Mouse (Mus musculus) limb, embryonic 13.5 days (tissue): ENCODE data around the gene Gm20388. TPM values are rescaled to one million over a fixed set of nuclear protein-coding genes. Genes with fewer than 3 reads are reported as not detected.
"Not testable (repeated sequence)": the region's sequence is repeated elsewhere in the genome, so short reads cannot be mapped to it uniquely, and the experiment has no call there.

Experiments
- ATAC-seq: fragments of 200-750 bp; cut with Nextera tagmentation; 2 replicates; pipeline ENCODE4 v1.8.0; 2017; ENCODE audit warnings: low read depth, moderate number of reproducible peaks, moderate TSS enrichment; ENCODE audit not compliant: low FRiP score
- H3K27ac ChIP-seq: fragments of 300-500 bp; sonication (generic); 2 replicates; pipeline ENCODE4 v1.5.1; 2015; ENCODE audit warnings: inconsistent platforms, mild to moderate bottlenecking, moderate library complexity
- H3K27me3 ChIP-seq: fragments of 300-500 bp; sonication (generic); 2 replicates; pipeline ENCODE4 v1.6.1; 2015; ENCODE audit warnings: mild to moderate bottlenecking, inconsistent platforms
- H3K36me3 ChIP-seq: fragments of 300-500 bp; sonication (generic); 2 replicates; pipeline ENCODE4 v1.6.1; 2015; ENCODE audit warnings: inconsistent platforms, mild to moderate bottlenecking, moderate library complexity
- H3K4me1 ChIP-seq: fragments of 300-500 bp; sonication (generic); 2 replicates; pipeline ENCODE4 v1.6.1; 2015; ENCODE audit warnings: inconsistent platforms
- H3K4me2 ChIP-seq: fragments of 300-500 bp; sonication (generic); replicated peaks from 2 replicates; pipeline ENCODE4 v1.6.1; 2015; ENCODE audit warnings: inconsistent platforms, mild to moderate bottlenecking, moderate library complexity
- H3K4me3 ChIP-seq: fragments of 300-500 bp; sonication (generic); 2 replicates; pipeline ENCODE4 v1.5.1; 2015; ENCODE audit warnings: moderate library complexity, mild to moderate bottlenecking, inconsistent platforms
- H3K9ac ChIP-seq: fragments of 300-500 bp; sonication (generic); 2 replicates; pipeline ENCODE4 v1.6.1; 2015; ENCODE audit warnings: mild to moderate bottlenecking, inconsistent platforms
- H3K9me3 ChIP-seq: fragments of 300-500 bp; sonication (generic); 2 replicates; pipeline ENCODE4 v1.6.1; 2016; ENCODE audit warnings: inconsistent platforms
- WGBS: fragments of 180-500 bp; shearing (Covaris S2); methylation state at CpG from one replicate; pipeline ENCODE4 v1.1.7; 2015; 5-methylcytosine and 5-hydroxymethylcytosine counted together
- polyA plus RNA-seq: library from polyadenylated mRNA; unstranded; fragments of >200 nt; fragmentation: Nextera tagmentation; extraction: Ambion mirVana; gene quantifications from 2 replicates; pipeline ENCODE4 v1.2.1, GENCODE M21; 2015

The Gm20388 gene
- polyA plus RNA-seq, 1 experiment from 2014 or later, result 7.1 TPM

GRCm38 (mm10) chr8:123990277-123991049 lies 4079.8 kb downstream of the Gm20388 start:
- no peaks in the 10 kb centered on the region for H3K4me1 ChIP-seq
- no peak overlapping the region for H3K9ac ChIP-seq
- no peak overlapping the region for H3K4me2 ChIP-seq
- ATAC-seq, result no peak
- H3K9me3 ChIP-seq, result no peaks in the 10 kb centered on the region
- WGBS, result 85% methylated on average over 13 of the region's 13 CpGs
- H3K27ac ChIP-seq, result no peak overlapping the region
- H3K27me3 ChIP-seq, result no peaks in the 10 kb centered on the region
- peaks cover 20% of the 10 kb centered on the region for H3K36me3 ChIP-seq
- no peak overlapping the region for H3K4me3 ChIP-seq

GRCm38 (mm10) chr8:123992587-123992986 lies 4081.9 kb downstream of the Gm20388 start:
- ATAC-seq, result no peak
- Histone ChIP-seq H3K36me3 (peaks cover 38% of the 10 kb centered on the region), H3K9ac (no peak overlapping the region), H3K9me3 (no peaks in the 10 kb centered on the region), H3K27me3 (no peaks in the 10 kb centered on the region), H3K4me1 (no peaks in the 10 kb centered on the region), H3K27ac (no peak overlapping the region), H3K4me3 (no peak overlapping the region), H3K4me2 (no peak overlapping the region)
- 90% methylated on average over 8 of the region's 8 CpGs for WGBS

GRCm38 (mm10) chr8:123993597-123993996 lies 4083.0 kb downstream of the Gm20388 start:
- no peak for ATAC-seq
- no peak overlapping the region for H3K4me2 ChIP-seq
- no peaks in the 10 kb centered on the region for H3K4me1 ChIP-seq
- H3K9me3 ChIP-seq, result no peaks in the 10 kb centered on the region
- H3K9ac ChIP-seq, result no peak overlapping the region
- no peaks in the 10 kb centered on the region for H3K27me3 ChIP-seq
- H3K27ac ChIP-seq, result no peak overlapping the region
- peaks cover 47% of the 10 kb centered on the region for H3K36me3 ChIP-seq
- no peak overlapping the region for H3K4me3 ChIP-seq
- 90% methylated on average over 5 of the region's 5 CpGs for WGBS

DNA sequence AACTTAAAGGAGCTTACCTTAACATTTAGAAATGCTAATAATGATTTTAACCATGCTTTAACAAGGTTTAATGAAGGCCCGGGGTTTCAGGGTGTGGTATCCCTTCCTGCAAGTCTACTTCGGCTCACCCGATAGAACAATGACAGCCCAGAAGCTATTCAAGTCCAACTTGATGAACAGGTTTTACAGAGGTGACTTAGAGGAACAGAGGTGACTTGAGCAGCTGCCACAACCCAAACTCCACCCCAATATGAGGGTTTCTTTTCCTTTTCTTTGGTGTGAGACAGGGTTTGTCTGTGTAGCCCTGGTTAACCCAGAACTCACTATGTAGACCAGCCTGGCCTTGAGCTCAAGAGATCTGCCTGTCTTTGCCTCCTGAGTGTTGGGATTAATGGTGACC lies 4083.4 kb downstream of the Gm20388 start:
- Histone ChIP-seq H3K27me3 (no peaks in the 10 kb centered on the region), H3K27ac (no peak overlapping the region), H3K4me3 (no peak overlapping the region), H3K36me3 (peaks cover 51% of the 10 kb centered on the region), H3K9ac (no peak overlapping the region), H3K4me1 (no peaks in the 10 kb centered on the region), H3K9me3 (no peaks in the 10 kb centered on the region), H3K4me2 (no peak overlapping the region)
- WGBS, result 94% methylated on average over 3 of the region's 3 CpGs
- ATAC-seq, result no peak

DNA sequence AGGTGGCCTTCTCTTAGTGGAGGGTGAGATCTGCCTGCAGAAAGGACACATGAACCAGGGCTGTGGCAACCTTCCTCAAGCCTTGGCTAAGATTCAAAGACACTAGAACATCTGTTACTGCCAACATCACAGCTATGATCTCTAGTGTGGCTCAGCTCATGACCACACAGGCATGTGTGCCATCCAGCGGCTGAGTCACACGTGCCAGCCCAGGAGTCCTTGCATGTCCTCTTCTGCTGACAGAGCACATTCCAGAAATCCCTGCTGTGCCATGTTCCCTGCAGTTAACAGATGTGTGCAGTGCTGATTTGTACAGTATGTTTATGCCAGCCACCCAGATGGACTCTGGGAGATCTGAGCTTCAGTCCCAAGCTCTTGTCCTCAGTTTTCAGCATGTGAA lies 4088.9 kb downstream of the Gm20388 start:
- Histone ChIP-seq H3K36me3 (peaks cover 90% of the 10 kb centered on the region), H3K27ac (no peak overlapping the region), H3K9me3 (no peaks in the 10 kb centered on the region), H3K4me1 (no peaks in the 10 kb centered on the region), H3K9ac (no peak overlapping the region), H3K27me3 (no peaks in the 10 kb centered on the region), H3K4me3 (no peak overlapping the region), H3K4me2 (no peak overlapping the region)
- no peak for ATAC-seq
- 82% methylated on average over 2 of the region's 2 CpGs for WGBS

DNA sequence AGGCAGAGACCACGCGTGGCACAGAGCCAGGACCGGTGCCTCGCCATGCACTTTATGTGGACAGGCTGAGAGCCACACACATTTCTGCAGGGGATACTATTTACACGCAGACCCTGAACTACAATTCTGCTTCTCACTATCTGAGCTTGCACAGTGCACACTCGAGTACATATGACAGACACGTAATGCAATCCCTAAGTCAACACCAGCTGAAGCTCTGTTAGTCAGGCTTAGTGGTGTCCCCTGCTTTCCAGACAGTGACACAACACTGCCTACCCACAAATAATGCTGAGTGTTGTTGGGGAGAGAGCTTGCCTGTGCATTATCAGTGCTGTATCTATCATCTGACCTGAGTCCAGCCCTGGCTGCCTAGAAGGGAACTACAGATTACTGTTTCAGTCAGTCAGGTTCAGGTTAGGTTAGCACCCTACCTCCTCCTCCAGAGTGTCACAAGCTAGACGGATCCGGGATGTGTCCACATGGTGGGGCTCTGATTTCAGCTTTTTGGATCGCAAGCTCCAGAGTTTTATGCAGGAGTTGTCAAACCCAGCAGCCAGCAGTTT lies 4092.0 kb downstream of the Gm20388 start:
- no peak for ATAC-seq
- Histone ChIP-seq H3K27me3 (no peaks in the 10 kb centered on the region), H3K27ac (no peak overlapping the region), H3K9ac (0 out of 2 replicates have a peak overlapping the region, but pooled peaks have one; percentile 8), H3K4me1 (no peaks in the 10 kb centered on the region), H3K4me3 (no peak overlapping the region), H3K9me3 (no peaks in the 10 kb centered on the region), H3K36me3 (peaks cover 95% of the 10 kb centered on the region), H3K4me2 (no peak overlapping the region)
- WGBS, result 93% methylated on average over 10 of the region's 10 CpGs

DNA sequence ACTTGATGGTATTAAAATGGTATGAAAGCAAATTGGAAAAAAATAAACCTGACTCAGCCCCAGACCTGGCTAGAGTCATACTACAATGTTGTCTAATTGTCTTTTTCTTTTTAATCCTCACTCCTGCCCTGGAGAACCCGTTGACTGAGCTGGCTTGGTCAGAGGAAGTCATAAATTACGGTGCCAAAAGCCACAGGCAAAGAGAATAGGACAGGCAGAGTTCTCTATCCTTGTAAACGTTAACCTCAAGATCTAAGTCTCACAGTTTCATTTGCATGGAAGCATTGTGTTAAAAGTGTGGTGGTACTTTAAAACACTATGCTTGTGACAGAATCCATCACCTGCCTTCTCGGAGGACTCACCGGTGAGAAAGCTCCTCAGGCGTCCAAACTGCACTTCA lies 4097.2 kb downstream of the Gm20388 start:
- Histone ChIP-seq H3K4me2 (no peak overlapping the region), H3K4me1 (no peaks in the 10 kb centered on the region), H3K27me3 (no peaks in the 10 kb centered on the region), H3K4me3 (no peak overlapping the region), H3K36me3 (peaks cover 72% of the 10 kb centered on the region), H3K9me3 (no peaks in the 10 kb centered on the region), H3K9ac (no peak overlapping the region), H3K27ac (no peak overlapping the region)
- ATAC-seq, result no peak
- WGBS, result 56% methylated on average over 6 of the region's 6 CpGs

GRCm38 (mm10) chr8:124011580-124011979 lies 4100.9 kb downstream of the Gm20388 start:
- Histone ChIP-seq H3K4me3 (no peak overlapping the region), H3K4me2 (no peak overlapping the region), H3K4me1 (no peaks in the 10 kb centered on the region), H3K9ac (no peak overlapping the region), H3K27ac (no peak overlapping the region), H3K27me3 (no peaks in the 10 kb centered on the region), H3K36me3 (peaks cover 34% of the 10 kb centered on the region), H3K9me3 (no peaks in the 10 kb centered on the region)
- no peak for ATAC-seq
- 82% methylated on average over 3 of the region's 3 CpGs for WGBS

DNA sequence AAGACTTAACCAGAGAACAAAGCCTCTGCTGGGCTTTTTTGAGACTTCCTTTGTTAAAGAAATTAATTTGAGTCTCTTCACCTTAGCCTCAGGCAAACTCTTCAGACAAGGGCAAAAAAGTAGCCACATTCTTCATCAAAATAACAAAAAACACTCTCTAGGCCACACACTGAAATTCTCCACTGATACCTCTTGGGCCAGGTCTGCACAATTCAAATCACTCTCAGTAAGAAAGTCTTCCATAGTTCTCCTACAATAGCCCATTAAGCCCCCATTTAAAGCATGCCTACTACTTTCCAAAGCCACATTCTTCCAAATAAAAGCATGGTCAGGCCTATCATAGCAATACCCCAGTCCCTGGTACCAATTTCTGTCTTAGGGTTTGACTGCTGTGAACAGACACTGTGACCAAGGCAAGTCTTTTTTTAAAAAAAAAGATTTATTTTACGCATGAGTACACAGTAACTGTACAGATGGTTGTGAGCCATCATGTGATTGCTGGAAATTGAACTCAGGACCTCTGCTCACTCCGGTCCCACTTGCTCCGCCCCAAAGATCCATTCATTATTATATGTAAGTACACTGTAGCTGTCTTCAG lies 4101.4 kb downstream of the Gm20388 start:
- ATAC-seq, result no peak
- 98% methylated on average over 3 of the region's 3 CpGs for WGBS

GRCm38 (mm10) chr8:124014299-124014698 lies 4103.7 kb downstream of the Gm20388 start:
- not testable (repeated sequence) for H3K36me3 ChIP-seq

More for the DNA sequence above, 4101.4 kb downstream of the Gm20388 start:
- no peaks in the 10 kb centered on the region for H3K4me1 ChIP-seq
- no peak overlapping the region for H3K4me2 ChIP-seq
- no peaks in the 10 kb centered on the region for H3K9me3 ChIP-seq
- H3K9ac ChIP-seq, result no peak overlapping the region
- no peak overlapping the region for H3K27ac ChIP-seq
- no peaks in the 10 kb centered on the region for H3K27me3 ChIP-seq
- H3K4me3 ChIP-seq, result no peak overlapping the region
- peaks cover 29% of the 10 kb centered on the region for H3K36me3 ChIP-seq

GRCm38 (mm10) chr8:124014751-124015150 lies 4104.1 kb downstream of the Gm20388 start:
- ATAC-seq, result no peak
- Histone ChIP-seq H3K4me2 (no peak overlapping the region), H3K27me3 (no peaks in the 10 kb centered on the region), H3K4me1 (peaks cover 19% of the 10 kb centered on the region), H3K36me3 (peaks cover 3% of the 10 kb centered on the region), H3K4me3 (no peak overlapping the region), H3K9me3 (no peaks in the 10 kb centered on the region), H3K9ac (no peak overlapping the region), H3K27ac (no peak overlapping the region)
- 86% methylated on average over 3 of the region's 3 CpGs for WGBS

More at GRCm38 (mm10) chr8:124014299-124014698, 4103.7 kb downstream of the Gm20388 start:
- not testable (repeated sequence) for ATAC-seq, H3K27me3 ChIP-seq, H3K27ac ChIP-seq, H3K9me3 ChIP-seq, H3K9ac ChIP-seq, H3K4me3 ChIP-seq, H3K4me2 ChIP-seq
- 91% methylated on average over 7 of the region's 7 CpGs for WGBS
- peaks cover 14% of the 10 kb centered on the region for H3K4me1 ChIP-seq

- Histone ChIP-seq H3K9me3 (no peaks in the 10 kb centered on the region), H3K4me3 (peak overlapping the region; percentile 83), H3K4me2 (peak overlapping the region; percentile 74), H3K27ac (no peak overlapping the region), H3K9ac (peak overlapping the region; percentile 81), H3K27me3 (no peaks in the 10 kb centered on the region), H3K4me1 (peaks cover 35% of the 10 kb centered on the region), H3K36me3 (peaks cover 8% of the 10 kb centered on the region)
- 35% methylated on average over 13 of the region's 13 CpGs for WGBS
- no peak for ATAC-seq
Measured at GRCm38 (mm10) chr8:124019782-124020181, 4109.1 kb downstream of the Gm20388 start.
